Mouse (Mus musculus): Measurements from ENCODE around the gene Sdhb. TPM values are rescaled to one million over a fixed set of nuclear protein-coding genes. Genes with fewer than 3 reads are reported as not detected.

The Sdhb gene
- total RNA-seq, 2 experiments from 2014 or later: 192 to 194 TPM

DNA sequence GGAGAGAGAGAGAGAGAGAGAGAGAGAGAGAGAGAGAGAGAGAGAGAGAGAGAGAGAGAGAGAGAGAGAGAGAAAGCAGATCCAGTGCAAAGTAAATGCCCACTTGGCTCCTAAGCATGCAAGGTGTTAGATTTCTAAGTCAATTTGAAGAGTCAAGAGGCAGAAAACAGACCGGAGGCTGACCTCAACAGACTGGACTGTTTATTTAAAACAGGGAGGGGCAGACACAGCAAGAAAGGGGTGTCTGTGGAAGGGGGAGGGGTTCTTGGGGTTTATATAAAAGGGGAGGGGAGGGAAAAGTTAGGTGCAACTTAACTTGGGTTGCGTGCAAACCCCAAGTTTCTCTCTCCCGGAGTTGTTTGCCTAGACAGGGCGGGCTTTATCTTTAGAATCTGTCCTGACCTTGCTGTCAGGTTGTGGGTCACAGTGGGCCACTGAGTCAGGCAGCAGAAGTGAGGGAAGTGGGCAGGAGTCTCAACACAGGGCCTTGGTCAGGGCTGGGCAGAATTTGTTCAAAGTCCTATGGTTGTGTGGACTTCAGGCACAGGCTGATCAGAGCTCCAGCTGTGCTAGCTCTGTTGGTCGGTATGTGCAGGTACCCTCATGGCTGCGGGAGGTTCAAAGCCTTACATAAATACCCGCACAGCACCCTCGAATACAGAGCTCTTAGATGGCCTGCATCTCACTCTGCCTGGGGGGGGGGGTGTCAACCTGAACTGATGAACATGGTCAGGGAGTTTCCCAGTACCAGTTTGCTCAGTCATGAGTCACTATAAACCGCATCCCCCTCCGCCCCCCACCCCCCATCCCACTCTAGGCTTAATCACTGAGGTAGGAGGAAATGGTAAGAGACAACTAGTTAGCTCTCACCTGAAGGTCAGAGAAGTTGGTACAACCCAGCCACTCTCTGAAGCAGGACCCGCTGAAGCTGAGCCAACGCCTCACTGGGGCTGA lies 13.2 kb upstream of the Sdhb start:
- DNase-seq (ENCODE audit: low spot score in 2 of 2): no peak

DNA sequence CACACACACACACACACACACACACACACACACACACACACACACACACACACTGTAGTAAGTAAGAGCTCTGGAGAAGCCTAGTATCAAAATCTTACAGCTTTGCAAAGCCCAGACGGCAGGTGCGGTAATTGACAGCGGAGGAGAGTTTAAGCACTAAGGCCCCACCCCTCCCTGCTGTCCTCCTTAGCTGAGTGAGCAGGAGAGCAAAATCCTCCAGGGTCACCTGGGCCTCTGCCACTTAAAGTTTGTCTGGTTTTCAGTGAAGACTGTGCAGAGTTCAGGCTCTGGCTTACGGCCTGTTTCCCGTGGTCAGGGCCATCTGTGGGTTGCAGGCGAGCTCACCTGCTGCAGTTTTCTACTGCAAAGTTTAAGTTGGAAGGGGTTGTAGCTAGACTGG lies 12.5 kb upstream of the Sdhb start:
- no peak for DNase-seq (ENCODE audit: low spot score in 2 of 2)

GRCm38 (mm10) chr4:140949052-140949451 lies 12.0 kb upstream of the Sdhb start:
- DNase-seq (ENCODE audit: low spot score in 2 of 2): no peak

DNA sequence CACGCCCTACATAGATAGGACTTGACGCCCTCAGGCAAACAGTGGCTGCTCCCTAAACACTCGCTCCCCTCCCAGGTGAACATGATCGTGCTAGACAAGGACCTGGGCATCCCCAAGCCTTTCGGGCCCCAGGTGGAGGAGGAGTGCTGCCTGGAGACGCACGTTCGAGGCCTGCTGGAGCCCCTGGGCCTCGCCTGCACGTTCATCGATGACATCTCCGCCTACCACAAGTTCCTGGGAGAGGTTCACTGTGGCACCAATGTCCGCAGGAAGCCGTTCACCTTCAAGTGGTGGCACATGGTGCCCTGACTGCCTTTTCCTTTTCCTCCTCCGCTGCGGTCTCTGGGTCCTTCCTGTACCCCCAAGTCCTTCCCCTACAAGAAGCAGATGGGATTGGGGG lies 11.4 kb upstream of the Sdhb start:
- no peak for DNase-seq (ENCODE audit: low spot score in 2 of 2)

GRCm38 (mm10) chr4:140950574-140950973 lies 10.4 kb upstream of the Sdhb start:
- no peak for DNase-seq (ENCODE audit: low spot score in 2 of 2)

GRCm38 (mm10) chr4:140951861-140952641 lies 9.0 kb upstream of the Sdhb start:
- DNase-seq (ENCODE audit: low spot score in 2 of 2): no peak

- no peak for DNase-seq (ENCODE audit: low spot score in 2 of 2)
Measured at GRCm38 (mm10) chr4:140957131-140957702, 3.8 kb upstream of the Sdhb start.

GRCm38 (mm10) chr4:140957725-140958124 lies 3.3 kb upstream of the Sdhb start:
- peak; percentile 81 to 83 for DNase-seq (ENCODE audit: low spot score in 2 of 2)

GRCm38 (mm10) chr4:140958319-140958718 lies 2.7 kb upstream of the Sdhb start:
- DNase-seq (ENCODE audit: low spot score in 2 of 2): no peak

DNA sequence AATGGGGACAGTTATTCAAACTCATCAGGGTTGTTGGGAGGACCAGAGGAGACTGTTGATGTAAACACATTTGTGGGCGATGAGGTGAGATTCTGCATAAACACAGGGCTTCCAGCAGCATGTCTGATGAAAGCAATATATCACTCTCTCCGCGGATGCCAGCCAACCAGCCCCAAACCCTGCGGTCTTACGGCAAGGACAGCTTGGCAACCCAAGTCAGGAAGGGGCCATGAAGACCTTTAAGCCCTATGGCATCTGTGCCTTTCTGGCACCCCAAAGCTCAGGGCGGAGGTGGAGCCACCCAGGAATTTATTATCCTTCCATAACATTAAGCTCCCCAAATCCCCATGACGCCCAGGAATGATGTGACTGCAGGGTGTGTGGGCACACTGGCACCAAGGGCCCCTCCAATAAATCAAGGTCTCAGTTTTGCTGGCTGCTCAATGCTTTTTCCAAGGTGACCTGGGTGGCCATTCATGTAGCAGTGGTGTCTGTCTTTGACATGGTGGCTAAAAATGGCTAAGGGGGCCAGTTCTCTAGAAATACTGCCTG lies 1.8 kb upstream of the Sdhb start:
- DNase-seq (ENCODE audit: low spot score in 2 of 2): no peak

DNA sequence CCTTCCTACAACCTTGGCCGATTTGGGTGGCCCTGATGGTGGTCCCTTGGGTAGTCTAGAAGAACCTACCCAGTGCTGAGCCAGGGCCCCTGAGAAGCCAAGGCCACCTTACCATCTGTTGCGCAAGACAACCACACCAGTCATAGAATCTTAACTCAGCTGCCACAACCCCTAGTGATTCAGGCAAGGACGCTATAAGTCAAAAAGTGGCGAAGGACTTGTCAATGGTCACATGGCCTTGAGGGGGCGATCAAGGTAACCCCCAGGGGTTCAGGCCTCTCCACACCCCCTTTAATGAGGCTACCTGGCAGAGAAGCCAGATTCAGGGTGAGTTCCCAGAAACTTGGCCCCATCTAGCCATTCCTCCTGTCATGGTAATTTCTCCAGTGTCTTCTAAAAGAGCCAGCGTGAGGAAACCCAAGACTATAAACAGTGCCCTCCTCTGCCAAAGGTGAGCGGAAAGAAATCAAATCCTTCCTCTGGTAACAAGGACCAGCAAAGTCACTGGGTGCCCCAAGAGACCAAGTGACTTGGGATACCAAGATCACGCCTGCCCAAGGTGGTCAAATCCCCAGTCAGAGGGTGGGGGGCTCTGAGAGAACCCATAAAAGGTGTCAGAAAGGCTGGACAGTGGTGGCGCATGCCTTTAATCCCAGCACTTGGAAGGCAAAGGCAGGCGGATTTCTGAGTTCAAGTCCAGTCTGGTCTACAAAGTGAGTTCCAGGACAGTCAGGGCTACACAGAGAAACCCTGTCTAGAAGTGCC lies 1.1 kb upstream of the Sdhb start:
- DNase-seq (ENCODE audit: low spot score in 2 of 2): no peak

GRCm38 (mm10) chr4:140961467-140962206 lies 634 bp downstream of the Sdhb start:
- no peak for DNase-seq (ENCODE audit: low spot score in 2 of 2)

DNA sequence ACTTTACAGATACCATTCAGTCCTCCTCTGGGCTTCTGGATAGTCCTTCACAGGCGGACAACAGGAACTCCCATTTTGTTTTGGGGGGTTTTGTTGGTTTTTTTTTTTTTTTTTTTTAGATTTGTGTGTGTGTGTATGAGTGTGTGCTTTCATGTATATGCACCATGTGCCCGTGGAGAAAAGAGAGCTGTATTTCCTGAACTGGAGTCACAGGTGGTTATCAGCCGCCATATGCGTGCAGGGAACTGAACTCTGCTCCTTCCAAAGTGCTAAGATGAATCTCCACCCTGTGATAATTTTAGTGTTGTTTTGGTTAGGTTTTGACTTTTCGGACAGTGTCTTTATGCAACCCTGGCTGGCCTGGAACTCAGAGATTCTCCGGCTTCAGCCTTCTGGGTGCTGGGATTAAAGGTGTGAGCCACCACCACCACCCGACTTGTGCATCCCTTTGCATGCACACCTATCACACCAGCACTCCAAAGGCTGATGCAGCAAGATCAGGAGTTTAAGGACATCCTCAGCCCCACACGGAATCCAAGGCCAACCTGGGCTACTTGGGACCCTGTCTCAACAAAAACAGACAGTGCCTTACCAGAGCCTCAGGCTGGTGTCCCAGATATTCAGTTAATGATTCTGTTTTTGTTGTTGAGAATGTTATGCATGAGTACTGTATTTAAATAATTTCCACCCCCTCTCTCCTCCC lies 1.4 kb downstream of the Sdhb start:
- no peak for DNase-seq (ENCODE audit: low spot score in 2 of 2)

DNA sequence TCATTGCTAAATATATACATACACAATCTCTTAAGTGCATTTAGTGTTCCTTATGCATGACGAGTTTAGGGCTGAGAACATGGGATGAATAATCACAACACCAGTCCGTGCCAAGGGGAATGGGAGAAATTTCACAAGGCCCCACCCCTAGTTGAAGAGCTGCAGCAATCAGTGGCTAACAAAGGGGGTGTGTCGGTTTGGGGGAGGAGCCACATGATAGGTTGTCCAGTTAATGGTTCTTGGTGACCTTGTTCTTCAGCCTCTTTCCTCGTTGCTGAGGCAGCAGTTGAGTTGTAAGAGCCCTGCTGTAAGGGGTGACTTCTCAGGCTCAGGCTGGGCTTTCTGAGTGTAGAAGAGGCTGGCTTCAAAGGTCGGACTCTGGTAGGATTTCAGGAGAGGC lies 1.9 kb downstream of the Sdhb start:
- DNase-seq (ENCODE audit: low spot score in 2 of 2): no peak

DNA sequence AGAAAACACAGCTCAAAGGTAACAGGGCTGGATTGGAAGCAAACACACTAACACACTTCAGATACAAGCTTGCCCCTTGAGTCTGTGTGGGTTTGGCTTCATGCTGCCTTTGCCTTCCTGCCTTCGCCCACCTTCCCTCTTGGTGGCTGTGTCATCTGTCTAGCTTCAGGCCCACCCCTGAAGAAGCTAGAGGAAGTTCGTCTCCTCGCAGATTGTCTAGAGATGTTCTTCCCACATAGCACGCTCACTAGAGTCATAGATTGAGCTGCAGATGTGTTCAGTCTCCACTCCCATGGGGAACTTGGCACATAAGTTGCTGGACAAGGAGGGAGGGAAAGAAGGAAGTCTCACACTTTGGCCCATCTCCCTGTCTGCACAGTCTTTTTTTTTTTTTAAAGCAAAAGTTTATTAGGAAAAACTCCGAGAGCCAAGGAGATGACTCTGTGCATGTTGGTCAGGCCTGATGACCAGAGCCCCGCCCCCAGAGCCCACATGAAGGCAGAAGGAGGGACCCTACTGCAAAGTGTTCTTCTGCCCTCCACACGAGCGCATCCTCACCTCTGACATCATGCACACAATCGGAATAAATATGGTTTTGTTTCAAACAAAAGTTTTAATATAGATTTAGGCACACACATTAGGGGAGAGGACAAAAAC lies 3.1 kb downstream of the Sdhb start:
- peak in 1 of 2 experiments; percentile 45 for DNase-seq (ENCODE audit: low spot score in 2 of 2)

DNA sequence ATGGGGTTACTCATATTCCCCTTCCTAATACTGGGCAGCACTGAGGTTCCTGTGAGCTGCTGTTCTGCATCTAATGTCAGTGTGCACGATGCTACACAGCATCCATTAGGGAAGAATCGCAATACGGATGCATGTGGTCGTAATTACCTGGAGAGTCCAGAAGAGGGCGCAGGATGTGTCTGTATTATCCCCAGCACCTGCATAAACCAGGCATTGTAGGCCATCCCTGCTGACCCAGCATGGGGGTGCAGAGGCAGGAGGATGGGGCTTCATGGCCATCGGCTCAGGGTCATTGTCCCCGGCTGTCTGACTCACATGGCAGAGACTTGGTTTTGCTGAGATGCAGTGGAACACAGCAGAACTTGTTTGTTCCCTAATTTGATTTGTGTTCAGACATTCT lies 3.6 kb downstream of the Sdhb start:
- DNase-seq (ENCODE audit: low spot score in 2 of 2): peak; percentile 70 to 76

- DNase-seq (ENCODE audit: low spot score in 2 of 2): no peak
Measured at GRCm38 (mm10) chr4:140967386-140968159, 6.6 kb downstream of the Sdhb start.

- DNase-seq (ENCODE audit: low spot score in 2 of 2): no peak
Measured at GRCm38 (mm10) chr4:140971691-140972090, 10.7 kb downstream of the Sdhb start.

Data from left cerebral cortex, adult 18-20 months (tissue).